Mouse (Mus musculus) telencephalon, adult 2 months (tissue): ENCODE measurements around the gene Lypla2.

ENCODE experiments used
- DNase-seq: peaks from one replicate; pipeline ENCODE4 v3.0.0-alpha.2; 2011; ENCODE audit warnings: low read depth, low spot score

Gene Lypla2

DNA sequence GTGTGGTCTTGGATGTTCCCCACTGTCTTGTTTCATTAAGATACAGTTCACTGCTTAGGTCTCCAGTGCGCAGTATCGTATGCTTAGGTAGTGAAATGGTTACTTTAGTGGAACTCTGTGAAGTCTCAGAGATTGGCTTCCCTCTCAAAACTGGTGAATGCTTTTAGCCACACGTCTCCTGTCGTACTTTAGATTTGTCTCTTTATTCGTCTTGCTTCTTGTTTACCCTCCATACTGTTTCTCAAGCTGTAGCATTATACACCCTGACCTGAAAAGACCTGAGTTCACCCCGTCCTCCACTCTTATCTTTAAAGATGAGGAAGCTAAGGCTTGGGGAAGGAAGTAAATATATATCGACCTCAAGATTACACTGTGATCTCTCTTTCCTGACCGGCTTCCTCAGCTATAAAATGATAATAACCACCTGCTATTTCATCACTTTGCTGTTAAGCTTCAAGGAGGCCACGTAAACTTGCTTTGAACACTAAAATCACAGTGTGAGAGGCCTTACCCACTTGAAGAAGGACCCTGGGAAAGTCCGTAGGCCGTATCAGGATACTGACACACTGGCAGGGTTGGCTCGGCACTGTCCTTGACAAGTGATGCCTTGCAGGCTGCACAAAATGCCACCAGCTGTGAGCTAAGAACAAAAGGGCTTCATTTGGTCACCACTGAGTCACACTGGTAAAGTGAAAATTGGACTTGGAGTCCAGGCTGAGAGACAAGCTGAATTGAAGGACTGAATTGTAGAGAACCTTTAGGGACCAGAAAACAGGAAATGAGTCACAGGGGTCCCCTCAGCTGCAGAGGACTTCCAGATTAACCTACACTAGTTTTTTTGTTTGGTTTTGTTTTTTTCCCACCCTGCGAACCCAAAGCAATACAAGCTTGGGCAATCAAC is 735 bp upstream of the Lypla2 start:
- no peak for DNase-seq

DNA sequence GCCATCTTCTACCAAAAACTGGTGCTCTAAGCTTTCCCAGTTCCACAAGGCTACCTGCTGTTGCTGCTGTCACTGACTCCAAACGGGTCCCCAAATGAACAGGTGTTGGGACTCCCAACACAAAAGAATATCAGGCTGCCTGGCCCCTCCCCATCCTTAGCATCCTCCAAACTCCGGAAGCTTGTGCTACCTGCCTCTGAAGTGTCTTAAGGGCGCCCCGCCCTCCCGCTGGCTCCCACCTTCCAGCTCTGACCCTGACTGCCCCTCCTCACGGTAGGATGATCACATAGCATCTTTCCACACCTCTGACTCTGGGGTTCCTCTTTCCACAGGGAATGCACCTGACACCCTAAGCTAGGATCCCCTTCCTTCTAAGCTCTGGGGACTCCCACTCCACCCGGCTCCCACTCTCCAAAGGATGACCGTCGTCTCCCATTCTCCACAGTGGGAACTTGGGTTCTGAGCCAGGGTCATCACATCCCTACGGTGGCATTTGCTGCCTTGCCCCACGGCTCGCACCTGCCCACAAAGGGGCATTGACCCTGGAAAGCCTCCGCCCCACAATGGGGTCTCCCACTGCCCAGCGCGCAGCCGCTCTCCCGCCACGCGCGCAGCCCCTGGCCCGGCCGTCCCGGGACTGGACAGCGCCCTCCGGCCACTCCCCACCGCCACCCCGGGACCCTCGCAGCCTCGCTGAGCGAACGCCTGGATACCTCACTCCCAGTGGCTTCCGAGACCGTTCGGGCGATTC is 446 bp downstream of the Lypla2 start:
- no peak for DNase-seq

DNA sequence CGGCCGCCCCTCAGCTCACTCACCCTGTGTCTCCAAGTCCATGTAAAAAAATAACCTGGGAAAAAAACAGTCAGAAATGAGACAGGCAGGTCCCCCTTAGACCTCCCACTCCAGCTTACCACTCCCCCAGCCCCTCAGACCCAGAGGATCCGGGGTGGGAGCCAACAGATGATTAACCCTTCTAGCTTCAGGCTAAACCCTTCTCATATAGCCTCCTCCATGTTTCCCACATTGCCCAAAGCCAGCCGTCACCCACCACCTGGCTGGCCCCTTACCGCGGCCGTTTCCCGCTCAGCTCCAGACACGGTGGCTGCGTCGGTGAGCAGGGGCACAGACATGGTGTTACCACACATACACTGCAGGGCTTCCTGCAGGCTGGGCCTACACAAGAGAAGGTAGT is 1.8 kb downstream of the Lypla2 start:
- no peak for DNase-seq

DNA sequence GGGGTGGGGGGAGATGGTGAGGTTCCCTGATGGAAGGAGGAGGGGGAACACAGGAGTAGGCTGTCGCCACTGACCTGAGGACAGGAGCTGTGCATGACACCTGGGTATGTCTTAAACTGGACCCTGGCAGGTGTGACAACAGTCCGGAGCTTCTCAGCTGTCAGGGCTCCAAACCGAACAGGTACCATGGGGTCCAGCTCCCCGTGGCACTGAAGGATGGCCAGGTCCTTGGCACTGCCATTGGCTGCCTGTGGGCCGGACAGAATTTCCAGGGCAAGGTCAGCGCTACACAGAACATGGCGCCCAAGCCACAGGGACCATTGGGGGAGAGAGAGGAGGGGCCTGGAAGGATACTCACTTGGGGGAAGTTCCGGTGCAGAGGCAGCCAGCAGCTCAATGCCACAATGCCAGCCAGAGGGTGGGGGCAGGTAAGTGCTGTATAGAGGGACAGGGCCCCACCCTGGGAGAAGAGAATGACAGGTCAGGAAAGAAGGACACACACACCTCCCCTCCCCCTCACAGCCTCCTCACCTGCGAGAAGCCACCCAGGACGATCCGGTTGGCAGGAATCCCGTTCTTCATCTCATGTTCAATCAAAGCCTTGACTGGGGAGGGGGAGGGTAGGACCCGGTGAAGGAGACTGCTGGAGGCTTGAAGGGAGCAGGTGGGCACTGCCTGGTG is 3.2 kb downstream of the Lypla2 start:
- no peak for DNase-seq

DNA sequence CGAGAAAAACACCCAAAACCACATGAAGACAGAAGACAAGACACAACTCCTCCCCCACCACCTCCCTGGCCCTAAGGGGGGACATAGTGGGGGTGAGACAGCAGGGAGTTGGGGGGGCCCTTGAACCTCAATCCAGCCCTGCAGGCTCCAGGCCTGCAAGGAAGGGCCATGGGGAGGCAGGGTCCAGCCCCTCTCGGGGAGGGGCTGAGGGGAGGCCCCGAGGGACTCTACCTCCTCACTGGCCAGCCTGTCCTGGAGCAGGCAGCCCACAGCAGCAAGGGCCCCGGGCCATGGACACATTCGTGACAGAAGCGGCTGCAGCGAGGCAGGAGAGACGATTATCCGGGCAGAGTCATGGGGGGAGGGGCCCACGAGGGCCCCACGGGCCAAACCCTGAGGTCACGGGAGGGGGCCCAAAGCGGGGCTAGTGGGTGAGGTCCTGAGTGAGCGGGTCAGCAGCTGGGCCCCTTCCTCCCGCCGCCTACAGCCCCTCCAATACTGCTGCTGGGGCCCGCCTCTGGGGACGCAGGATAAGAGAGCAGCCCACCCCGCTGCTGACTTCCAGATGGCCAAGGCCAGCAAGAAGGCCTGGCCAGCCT is 4.1 kb downstream of the Lypla2 start:
- DNase-seq: no peak

DNA sequence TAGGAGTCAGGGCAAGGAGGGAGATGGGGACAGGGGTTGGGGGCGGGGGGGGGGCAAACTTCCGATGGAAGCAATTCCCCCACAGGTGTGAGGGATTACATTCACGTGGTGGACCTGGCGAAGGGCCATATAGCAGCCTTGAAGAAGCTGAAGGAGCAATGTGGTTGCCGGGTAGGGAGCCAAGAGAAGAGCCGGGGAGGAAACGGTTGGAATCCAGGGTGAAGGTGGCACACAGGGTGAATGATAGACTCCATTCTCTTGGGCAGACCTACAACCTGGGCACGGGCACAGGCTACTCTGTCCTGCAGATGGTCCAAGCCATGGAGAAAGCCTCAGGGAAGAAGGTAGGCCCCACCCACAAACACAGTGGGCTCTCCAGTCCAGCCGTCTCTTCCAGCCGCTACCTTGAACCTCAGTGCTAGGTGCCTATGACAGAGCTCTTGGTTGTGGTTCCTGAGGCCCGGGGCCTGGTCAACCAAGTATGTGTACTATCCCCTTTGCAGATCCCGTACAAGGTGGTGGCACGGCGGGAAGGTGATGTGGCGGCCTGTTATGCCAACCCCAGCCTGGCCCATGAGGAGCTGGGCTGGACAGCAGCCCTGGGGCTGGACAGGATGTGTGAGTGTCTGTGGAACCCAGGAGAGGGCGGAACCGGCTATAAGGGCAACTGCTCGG is 5.2 kb downstream of the Lypla2 start:
- no peak for DNase-seq

DNA sequence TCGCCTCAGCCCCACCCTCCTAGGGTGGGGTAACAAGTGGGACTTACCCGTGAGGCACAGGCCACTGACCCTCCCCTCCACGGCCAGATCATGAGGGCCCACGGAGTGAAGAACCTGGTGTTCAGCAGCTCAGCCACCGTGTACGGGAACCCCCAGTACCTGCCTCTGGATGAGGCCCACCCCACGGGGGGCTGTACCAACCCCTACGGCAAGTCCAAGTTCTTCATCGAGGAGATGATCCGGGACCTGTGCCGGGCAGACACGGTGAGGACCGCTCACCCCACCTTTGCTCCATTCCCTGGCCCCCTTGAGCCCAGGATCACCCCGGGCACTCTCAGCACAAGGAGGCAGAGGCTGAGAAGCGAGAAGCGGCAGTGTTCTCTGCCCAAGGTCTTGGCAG is 6.1 kb downstream of the Lypla2 start:
- no peak for DNase-seq

DNA sequence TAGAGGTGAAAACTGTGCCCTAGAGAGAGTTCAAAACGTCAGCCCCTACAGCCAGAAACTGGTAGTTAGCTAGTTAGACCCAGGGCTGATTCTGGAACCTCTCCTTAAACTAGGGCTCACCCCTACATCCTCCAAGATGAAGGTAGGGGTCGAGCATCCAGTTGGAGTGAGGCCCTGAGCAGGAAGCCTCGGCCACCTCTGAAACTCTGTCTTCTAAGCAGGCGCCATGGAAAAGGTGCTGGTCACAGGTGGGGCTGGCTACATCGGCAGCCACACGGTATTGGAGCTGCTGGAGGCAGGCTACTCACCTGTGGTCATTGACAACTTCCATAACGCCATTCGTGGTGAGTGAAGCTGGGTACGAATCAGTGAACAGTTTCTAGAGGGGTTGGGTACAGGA is 7.3 kb downstream of the Lypla2 start:
- DNase-seq: no peak

DNA sequence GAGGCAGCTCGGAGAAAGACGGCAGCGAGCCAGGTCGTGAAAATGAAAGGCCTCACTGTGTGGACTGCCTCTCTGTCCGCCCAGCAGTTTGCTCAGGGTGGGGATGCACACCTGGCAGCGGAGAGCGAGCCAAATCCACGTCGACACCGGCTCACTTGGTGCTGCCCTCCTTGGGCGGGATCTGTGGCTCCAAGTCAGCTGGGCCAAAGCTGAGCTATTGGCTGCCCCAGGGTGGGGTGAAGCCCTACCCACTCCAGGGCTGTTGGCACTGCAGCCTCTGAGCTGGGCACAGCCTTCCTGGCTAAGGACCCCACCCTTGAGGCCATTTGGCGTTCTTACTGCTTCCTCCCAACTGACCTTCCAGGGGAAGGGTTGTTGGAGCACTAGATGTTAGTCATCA is 8.0 kb downstream of the Lypla2 start:
- DNase-seq: no peak

DNA sequence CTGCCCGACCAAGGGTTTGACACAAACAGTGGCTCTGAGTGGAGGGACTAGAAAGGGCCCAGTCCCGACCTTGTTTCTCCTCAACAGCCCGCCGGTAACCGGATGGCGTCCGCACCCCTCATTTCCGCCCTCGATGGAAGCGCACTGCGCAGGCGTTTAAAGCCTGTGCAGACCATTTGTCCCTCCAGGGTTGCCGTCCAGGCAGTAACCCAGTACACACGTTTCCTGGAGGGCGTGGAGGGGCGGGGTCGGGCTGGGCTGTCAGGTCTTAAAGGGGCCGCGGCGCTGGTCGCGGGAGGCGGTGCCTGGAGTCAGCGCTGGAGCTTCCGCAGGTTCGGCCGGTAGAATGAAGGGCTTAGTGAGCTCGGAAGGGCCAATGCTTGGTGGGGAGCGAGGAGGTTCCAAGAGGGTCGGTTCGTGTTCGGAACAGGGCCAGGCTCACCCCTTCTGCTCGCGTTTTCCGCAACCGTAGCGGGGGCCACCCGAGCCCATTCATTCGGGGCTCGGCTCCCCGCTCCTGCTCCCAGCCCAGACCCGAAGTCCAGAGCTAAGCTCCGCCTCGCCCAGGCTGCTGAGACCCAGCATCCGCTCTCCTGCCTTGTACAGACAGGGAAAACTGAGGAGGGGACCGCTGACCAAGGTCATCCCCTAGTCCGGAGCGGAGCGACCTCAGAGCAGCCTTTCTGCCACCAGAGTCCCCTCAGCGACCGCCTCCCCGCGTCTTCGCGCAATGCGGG is 8.8 kb downstream of the Lypla2 start, which contains the start of gene Gale:
TSS of gene Gale (plus strand) at position 271 of the 737 bp plus-strand sequence.
- peak; percentile 97 for DNase-seq

DNA sequence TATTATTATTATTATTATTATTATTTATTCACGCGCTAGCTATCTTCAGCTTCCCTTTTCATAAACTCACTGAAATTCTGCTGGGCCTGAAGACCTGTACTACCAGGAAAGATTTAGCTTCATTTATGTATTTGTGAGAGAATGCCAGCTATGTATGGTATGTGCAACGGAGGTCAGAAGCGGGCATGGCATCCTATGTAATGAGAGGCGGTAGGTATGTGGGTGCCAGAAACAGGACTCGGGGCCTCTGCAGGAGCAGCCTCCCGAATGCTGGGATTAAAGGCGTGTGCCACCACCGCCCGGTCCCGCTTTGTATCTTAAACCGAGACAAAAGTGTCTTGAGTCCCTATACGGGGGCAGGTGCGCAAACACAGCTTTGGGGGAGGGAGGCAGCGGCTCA is 9.5 kb downstream of the Lypla2 start:
- DNase-seq: no peak

DNA sequence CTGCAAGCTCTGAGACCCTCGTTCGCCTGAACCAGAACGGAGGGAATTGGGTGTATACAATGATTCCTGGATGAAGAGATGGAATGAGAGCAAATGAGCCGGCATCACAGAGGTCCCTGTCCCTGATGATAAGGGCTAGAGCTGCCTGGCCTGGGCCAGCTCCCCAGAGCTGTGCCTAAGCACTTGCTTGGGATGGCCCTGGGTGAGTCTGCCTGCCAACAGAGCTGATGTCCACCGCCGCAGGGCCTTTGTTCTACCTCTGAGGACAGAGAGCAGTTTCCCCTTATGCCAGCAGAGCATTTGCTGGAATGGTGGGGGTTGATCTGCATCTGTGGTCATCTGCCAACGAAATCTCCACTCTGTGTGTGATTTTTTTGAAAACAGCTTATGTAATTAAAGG is 10.2 kb downstream of the Lypla2 start:
- DNase-seq: no peak

DNA sequence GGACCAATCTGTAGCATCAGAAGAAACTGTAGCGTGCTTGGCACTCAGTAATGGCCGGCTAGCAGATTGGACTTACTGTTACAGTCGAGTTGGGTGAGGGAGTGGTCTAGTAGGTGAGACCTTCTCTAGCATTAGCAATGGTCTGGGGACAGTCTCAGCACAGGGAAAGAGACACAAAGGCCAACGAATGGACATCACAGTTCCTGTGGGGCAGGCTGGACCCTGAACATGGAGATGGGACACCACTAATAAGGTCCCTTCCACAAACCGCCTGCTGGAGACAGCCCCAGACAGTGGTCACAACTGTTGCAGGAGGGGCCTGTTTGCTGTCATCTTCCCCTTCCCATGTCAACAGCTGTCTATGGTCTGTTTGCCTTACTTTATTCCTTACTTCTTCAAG is 10.7 kb downstream of the Lypla2 start:
- DNase-seq: no peak

DNA sequence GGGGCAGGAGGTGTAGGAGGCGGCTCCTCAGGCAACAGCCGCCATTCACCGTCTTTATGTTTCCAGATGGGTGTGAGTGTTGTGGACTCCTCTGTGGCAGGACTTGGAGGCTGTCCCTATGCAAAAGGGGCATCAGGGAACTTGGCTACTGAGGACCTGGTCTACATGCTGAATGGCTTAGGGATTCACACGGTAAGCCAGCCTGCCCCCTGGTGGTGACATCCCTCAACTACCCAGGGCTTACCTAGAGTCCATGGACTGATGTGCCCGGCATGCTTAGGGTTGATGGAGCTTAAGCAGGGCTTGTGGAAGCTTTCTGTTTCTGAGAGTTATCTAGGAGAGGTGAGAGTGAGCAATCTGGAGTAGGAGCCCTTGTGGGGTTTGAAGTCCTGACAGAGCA is 11.7 kb downstream of the Lypla2 start:
- DNase-seq: no peak

DNA sequence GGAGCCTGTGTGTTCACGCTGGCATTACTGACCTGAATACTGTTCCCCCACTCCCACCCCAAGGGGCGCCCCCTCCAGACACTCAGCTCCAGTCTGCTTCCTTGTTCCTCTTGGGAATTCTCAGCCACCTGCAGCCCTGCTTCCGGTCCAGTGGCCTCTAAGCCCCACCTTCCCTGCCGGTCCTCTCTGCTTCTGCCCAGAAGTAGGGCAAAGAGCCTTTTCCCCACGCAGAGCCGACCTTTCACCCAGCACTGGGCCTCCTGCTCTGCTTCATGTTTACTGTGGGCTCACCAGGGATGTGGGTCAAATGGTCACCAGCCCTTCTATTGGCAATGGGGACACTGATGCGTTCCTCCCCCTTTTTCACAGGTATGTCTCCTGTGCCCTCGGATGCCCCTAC is 14.1 kb downstream of the Lypla2 start:
- DNase-seq: no peak

DNA sequence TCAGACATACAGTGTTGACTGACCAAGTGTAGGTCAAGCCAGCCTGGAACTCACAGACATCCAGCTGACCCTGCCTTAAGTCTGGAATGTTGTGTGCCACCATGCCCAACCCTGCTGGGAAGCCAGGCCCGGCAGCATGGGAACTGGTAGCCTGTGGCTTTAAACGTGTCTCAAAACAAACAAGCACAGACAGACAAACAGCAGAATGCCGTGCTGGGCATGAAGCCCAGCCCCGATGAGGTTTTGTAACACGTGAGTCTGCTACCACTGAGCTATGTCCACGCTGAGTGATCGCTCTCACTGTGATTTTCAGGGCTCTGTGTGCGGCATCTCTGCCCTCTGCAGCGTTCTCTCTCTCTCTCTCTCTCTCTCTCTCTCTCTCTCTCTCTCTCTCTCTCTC is 16.5 kb downstream of the Lypla2 start:
- DNase-seq: no peak

DNA sequence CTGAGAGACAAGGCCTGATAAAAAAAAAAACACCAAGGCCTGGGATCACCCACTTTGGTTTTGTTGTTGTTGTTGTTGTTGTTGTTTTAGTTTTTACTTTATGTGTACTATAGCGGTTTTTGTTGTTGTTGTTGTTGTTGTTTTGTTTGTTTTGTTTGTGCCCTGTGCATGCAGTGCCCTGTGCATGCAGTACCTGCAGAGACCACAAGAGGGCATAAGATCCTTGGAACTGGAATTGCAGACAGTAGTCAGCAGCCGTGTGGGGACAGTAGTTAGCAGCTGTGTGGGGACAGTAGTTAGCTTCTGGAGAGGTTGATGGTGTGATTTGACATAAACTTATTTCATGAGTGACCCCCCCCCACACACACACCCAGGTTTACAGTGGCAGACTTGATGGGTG is 18.2 kb downstream of the Lypla2 start:
- no peak for DNase-seq

DNA sequence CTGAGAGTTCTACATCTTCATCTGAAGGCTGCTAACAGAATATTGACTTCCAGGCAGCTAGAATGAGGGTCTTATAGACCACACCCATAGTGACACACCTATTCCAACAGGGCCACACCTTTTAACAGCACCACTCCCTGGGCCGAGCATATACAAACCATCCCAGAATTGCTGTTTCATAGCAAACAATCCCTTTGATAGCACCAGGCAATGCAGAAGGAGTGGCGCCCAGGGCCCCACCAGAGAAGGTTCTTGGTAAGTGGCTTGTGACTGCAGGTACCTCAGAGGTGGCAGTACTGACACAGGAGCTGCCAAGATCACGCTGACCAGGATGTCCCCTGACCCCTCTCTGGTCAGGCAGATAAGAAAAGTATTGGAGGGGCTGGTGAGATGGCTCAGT is 19.2 kb downstream of the Lypla2 start:
- DNase-seq: no peak

DNA sequence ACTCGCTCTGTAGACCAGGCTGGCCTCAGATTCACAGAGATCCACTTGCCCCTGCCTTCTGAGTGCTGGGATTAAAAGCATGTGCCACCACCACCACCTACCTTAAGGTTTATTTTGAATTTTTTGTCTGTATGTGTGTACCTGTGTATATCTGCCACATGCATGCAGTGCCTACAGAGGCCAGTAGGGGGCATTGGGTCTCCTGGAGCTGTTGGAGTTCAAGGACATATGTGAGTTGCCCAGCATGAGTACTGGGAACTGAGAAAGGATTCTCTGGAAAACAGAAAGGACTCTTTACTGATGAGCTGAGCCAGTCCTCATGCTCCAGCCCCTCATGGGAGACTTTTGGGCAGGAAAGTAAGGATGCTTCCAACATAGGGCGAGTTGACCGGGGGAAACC is 20.9 kb downstream of the Lypla2 start:
- DNase-seq: no peak

DNA sequence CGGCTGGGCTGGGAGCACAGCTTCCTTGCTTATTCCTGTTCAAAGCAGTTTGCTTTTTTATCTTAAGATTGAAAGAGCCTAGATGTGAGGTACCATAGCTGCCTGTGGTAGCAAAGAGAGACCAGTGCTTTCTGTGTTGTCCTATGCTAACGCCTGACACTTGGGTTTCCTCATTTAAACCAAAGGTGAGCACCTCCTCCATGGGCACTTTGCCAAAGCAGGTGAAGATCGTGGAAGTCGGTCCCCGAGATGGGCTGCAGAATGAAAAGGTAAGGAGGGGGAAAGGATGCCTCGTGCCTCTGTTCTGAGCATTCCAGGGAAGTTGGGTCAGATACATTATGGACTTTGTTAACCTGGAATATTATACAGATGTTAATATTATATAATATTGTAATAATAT is 22.1 kb downstream of the Lypla2 start:
- DNase-seq: no peak

DNA sequence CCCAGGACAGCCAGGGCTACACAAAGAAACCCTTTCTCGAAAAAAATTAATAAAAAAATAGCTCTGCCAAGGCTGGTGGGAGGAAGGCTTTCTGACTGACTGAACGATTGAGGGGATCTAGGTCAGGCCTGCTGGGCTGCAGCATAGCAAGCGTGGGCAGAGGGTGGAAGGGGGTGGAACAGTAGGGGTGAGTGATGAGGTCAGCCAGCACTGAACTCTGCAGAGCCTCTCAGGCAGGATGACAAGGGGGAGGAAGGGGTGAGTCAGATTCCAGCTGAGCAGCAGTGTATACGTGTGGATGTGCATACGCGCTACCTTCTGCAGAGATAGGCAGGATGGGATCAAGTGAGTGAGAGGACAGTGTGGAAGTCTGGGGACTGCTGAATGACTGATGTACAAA is 22.5 kb downstream of the Lypla2 start:
- DNase-seq: no peak
